Mouse (Mus musculus) limb, embryonic 15.5 days (tissue): Measurements from ENCODE around the gene Pnisr. TPM values are rescaled to one million over a fixed set of nuclear protein-coding genes. Genes with fewer than 3 reads are reported as not detected.

ENCODE experiments used
- ATAC-seq: fragments of 200-750 bp; cut with Nextera tagmentation; 2 replicates; pipeline ENCODE4 v1.8.0; 2017; ENCODE audit warnings: low read depth, moderate TSS enrichment; ENCODE audit not compliant: insufficient number of reproducible peaks, low FRiP score, low TSS enrichment
- H3K27ac ChIP-seq: fragments of 300-500 bp; sonication (generic); 2 replicates; pipeline ENCODE4 v1.5.1; 2015; ENCODE audit warnings: moderate library complexity, mild to moderate bottlenecking, inconsistent platforms
- H3K27me3 ChIP-seq: fragments of 300-500 bp; sonication (generic); 2 replicates; pipeline ENCODE4 v1.6.1; 2015; ENCODE audit warnings: inconsistent platforms
- H3K36me3 ChIP-seq: fragments of 300-500 bp; sonication (generic); 2 replicates; pipeline ENCODE4 v1.6.1; 2015; ENCODE audit warnings: inconsistent platforms
- H3K4me1 ChIP-seq: fragments of 300-500 bp; sonication (generic); 2 replicates; pipeline ENCODE4 v1.6.1; 2015; ENCODE audit warnings: inconsistent platforms
- H3K4me2 ChIP-seq: fragments of 300-500 bp; sonication (generic); 2 replicates; pipeline ENCODE4 v1.6.1; 2015; ENCODE audit warnings: mild to moderate bottlenecking, inconsistent platforms
- H3K4me3 ChIP-seq: fragments of 300-500 bp; sonication (generic); 2 replicates; pipeline ENCODE4 v1.5.1; 2015; ENCODE audit warnings: mild to moderate bottlenecking, inconsistent platforms
- H3K9ac ChIP-seq: fragments of 300-500 bp; sonication (generic); 2 replicates; pipeline ENCODE4 v1.6.1; 2015; ENCODE audit warnings: inconsistent platforms
- H3K9me3 ChIP-seq: fragments of 300-500 bp; sonication (generic); 2 replicates; pipeline ENCODE4 v1.6.1; 2016; ENCODE audit warnings: inconsistent platforms
- WGBS: fragments of 180-500 bp; shearing (Covaris S2); methylation state at CpG from one replicate; pipeline ENCODE4 v1.1.7; 2015; 5-methylcytosine and 5-hydroxymethylcytosine counted together
- polyA plus RNA-seq: library from polyadenylated mRNA; unstranded; fragments of >200 nt; fragmentation: Nextera tagmentation; extraction: Ambion mirVana; gene quantifications from 2 replicates; pipeline ENCODE4 v1.2.1, GENCODE M21; 2015

Gene Pnisr
- polyA plus RNA-seq: 132 and 135 TPM in 2 replicates

- Histone ChIP-seq H3K4me3 (peak within 1 kb of the TSS; percentile 78), H3K9me3 (no peaks in the 10 kb centered on the region), H3K4me1 (peaks cover 10% of the 10 kb centered on the region; the same call in 1 of the 2 replicates), H3K27ac (peak within 1 kb of the TSS; percentile 99), H3K36me3 (no peaks in the 10 kb centered on the region), H3K27me3 (no peaks in the 10 kb centered on the region), H3K4me2 (peak within 1 kb of the TSS; percentile 42), H3K9ac (peak within 1 kb of the TSS; percentile 82)
- ATAC-seq: peak; percentile 96
- WGBS: under 1% methylated on average over 50 of the region's 50 CpGs
Observed at GRCm38 (mm10) chr4:21847481-21848286, at the start of gene Pnisr. Gene Pnisr (plus strand): TSS chr4:21847583.

GRCm38 (mm10) chr4:21801013-21801412 lies 46.4 kb upstream of the Pnisr start:
- no peak for ATAC-seq
- Histone ChIP-seq H3K36me3 (peaks cover 60% of the 10 kb centered on the region), H3K27me3 (no peaks in the 10 kb centered on the region), H3K4me1 (no peaks in the 10 kb centered on the region), H3K27ac (no peak overlapping the region), H3K4me3 (no peak overlapping the region), H3K4me2 (no peak overlapping the region), H3K9ac (no peak overlapping the region), H3K9me3 (no peaks in the 10 kb centered on the region)
- 92% methylated on average over 1 of the region's 1 CpGs for WGBS

- H3K36me3 ChIP-seq: peaks cover 63% of the 10 kb centered on the region
- no peak overlapping the region for H3K4me3 ChIP-seq
- WGBS: 93% methylated on average over 2 of the region's 2 CpGs
- no peak for ATAC-seq
- no peak overlapping the region for H3K27ac ChIP-seq
- no peaks in the 10 kb centered on the region for H3K27me3 ChIP-seq
- H3K4me1 ChIP-seq: no peaks in the 10 kb centered on the region
- H3K9me3 ChIP-seq: no peaks in the 10 kb centered on the region
- H3K4me2 ChIP-seq: no peak overlapping the region
- H3K9ac ChIP-seq: no peak overlapping the region
Observed at GRCm38 (mm10) chr4:21801620-21802019, 45.8 kb upstream of the Pnisr start.

GRCm38 (mm10) chr4:21807204-21807603 lies 40.2 kb upstream of the Pnisr start:
- H3K9me3 ChIP-seq: no peaks in the 10 kb centered on the region
- H3K36me3 ChIP-seq: peaks cover 46% of the 10 kb centered on the region
- no peak overlapping the region for H3K27ac ChIP-seq
- H3K27me3 ChIP-seq: no peaks in the 10 kb centered on the region
- no peak overlapping the region for H3K4me2 ChIP-seq
- ATAC-seq: no peak
- no peaks in the 10 kb centered on the region for H3K4me1 ChIP-seq
- no peak overlapping the region for H3K9ac ChIP-seq
- WGBS: 82% methylated on average over 5 of the region's 5 CpGs
- no peak overlapping the region for H3K4me3 ChIP-seq

- Histone ChIP-seq H3K27me3 (no peaks in the 10 kb centered on the region), H3K9ac (no peak overlapping the region), H3K4me2 (no peak overlapping the region), H3K9me3 (no peaks in the 10 kb centered on the region), H3K4me1 (no peaks in the 10 kb centered on the region), H3K27ac (no peak overlapping the region), H3K36me3 (peaks cover 40% of the 10 kb centered on the region), H3K4me3 (no peak overlapping the region)
- 87% methylated on average over 3 of the region's 3 CpGs for WGBS
- no peak for ATAC-seq
Observed at GRCm38 (mm10) chr4:21810608-21811007, 36.8 kb upstream of the Pnisr start.

GRCm38 (mm10) chr4:21812635-21813034 lies 34.7 kb upstream of the Pnisr start:
- Histone ChIP-seq H3K4me3 (no peak overlapping the region), H3K4me2 (no peak overlapping the region), H3K9me3 (no peaks in the 10 kb centered on the region), H3K4me1 (no peaks in the 10 kb centered on the region), H3K36me3 (peaks cover 38% of the 10 kb centered on the region), H3K27me3 (no peaks in the 10 kb centered on the region), H3K27ac (no peak overlapping the region), H3K9ac (no peak overlapping the region)
- 85% methylated on average over 6 of the region's 6 CpGs for WGBS
- no peak for ATAC-seq

- Histone ChIP-seq H3K27ac (no peak overlapping the region), H3K4me2 (no peak overlapping the region), H3K4me1 (no peaks in the 10 kb centered on the region), H3K27me3 (no peaks in the 10 kb centered on the region), H3K9ac (no peak overlapping the region), H3K36me3 (peaks cover 34% of the 10 kb centered on the region), H3K4me3 (no peak overlapping the region), H3K9me3 (no peaks in the 10 kb centered on the region)
- ATAC-seq: no peak
- 37% methylated on average over 2 of the region's 2 CpGs for WGBS
Observed at GRCm38 (mm10) chr4:21814029-21814428, 33.4 kb upstream of the Pnisr start.

- 84% methylated on average over 2 of the region's 2 CpGs for WGBS
- Histone ChIP-seq H3K9ac (no peak overlapping the region), H3K4me2 (no peak overlapping the region), H3K27me3 (no peaks in the 10 kb centered on the region), H3K9me3 (no peaks in the 10 kb centered on the region), H3K4me1 (no peaks in the 10 kb centered on the region), H3K4me3 (no peak overlapping the region), H3K27ac (no peak overlapping the region), H3K36me3 (peaks cover 35% of the 10 kb centered on the region)
- no peak for ATAC-seq
Observed at GRCm38 (mm10) chr4:21826616-21827015, 20.8 kb upstream of the Pnisr start.

GRCm38 (mm10) chr4:21832844-21833243 lies 14.5 kb upstream of the Pnisr start:
- H3K4me3 ChIP-seq: no peak overlapping the region
- H3K9me3 ChIP-seq: no peaks in the 10 kb centered on the region
- WGBS: 95% methylated on average over 8 of the region's 8 CpGs
- no peak for ATAC-seq
- no peaks in the 10 kb centered on the region for H3K27me3 ChIP-seq
- no peak overlapping the region for H3K27ac ChIP-seq
- H3K4me2 ChIP-seq: no peak overlapping the region
- H3K4me1 ChIP-seq: no peaks in the 10 kb centered on the region
- H3K9ac ChIP-seq: no peak overlapping the region
- H3K36me3 ChIP-seq: peaks cover 18% of the 10 kb centered on the region

- Histone ChIP-seq H3K4me2 (peak overlapping the region; percentile 42), H3K36me3 (no peaks in the 10 kb centered on the region), H3K4me1 (peaks cover 10% of the 10 kb centered on the region; the same call in 1 of the 2 replicates), H3K27me3 (no peaks in the 10 kb centered on the region), H3K9me3 (no peaks in the 10 kb centered on the region), H3K4me3 (peak overlapping the region; percentile 78), H3K27ac (peak overlapping the region; percentile 99), H3K9ac (peak overlapping the region; percentile 82)
- 0% methylated on average over 24 of the region's 24 CpGs for WGBS
- ATAC-seq: peak; percentile 83
Observed at GRCm38 (mm10) chr4:21848287-21848630, 876 bp downstream of the Pnisr start.

GRCm38 (mm10) chr4:21857481-21857880 lies 10.1 kb downstream of the Pnisr start:
- no peak overlapping the region for H3K9ac ChIP-seq
- no peak overlapping the region for H3K4me2 ChIP-seq
- ATAC-seq: no peak
- no peak overlapping the region for H3K27ac ChIP-seq
- peaks cover 51% of the 10 kb centered on the region for H3K36me3 ChIP-seq
- H3K9me3 ChIP-seq: no peaks in the 10 kb centered on the region
- H3K27me3 ChIP-seq: no peaks in the 10 kb centered on the region
- H3K4me3 ChIP-seq: no peak overlapping the region
- no peaks in the 10 kb centered on the region for H3K4me1 ChIP-seq
- 69% methylated on average over 1 of the region's 1 CpGs for WGBS

- H3K27me3 ChIP-seq: no peaks in the 10 kb centered on the region
- H3K27ac ChIP-seq: no peak overlapping the region
- no peak overlapping the region for H3K4me3 ChIP-seq
- WGBS: 93% methylated on average over 1 of the region's 1 CpGs
- no peak overlapping the region for H3K4me2 ChIP-seq
- H3K36me3 ChIP-seq: peaks cover 56% of the 10 kb centered on the region
- H3K4me1 ChIP-seq: no peaks in the 10 kb centered on the region
- H3K9me3 ChIP-seq: no peaks in the 10 kb centered on the region
- no peak for ATAC-seq
- H3K9ac ChIP-seq: no peak overlapping the region
Observed at GRCm38 (mm10) chr4:21865226-21865625, 17.8 kb downstream of the Pnisr start.
